Mouse (Mus musculus) small intestine, adult 2 months (tissue): ENCODE measurements at regions not wholly inside any gene's neighbourhood (a gene's known extent, or its start where the extent isn't known, plus 50 kb on each side); places are given as distances from the start of the nearest gene placed in this dataset.

Experiments used
- H3K27ac ChIP-seq: fragments of 200-500 bp; 2 replicates; pipeline ENCODE4 v1.5.1; 2012; ENCODE audit warnings: low read depth, low read length, control low read depth, inconsistent platforms; ENCODE audit not compliant: insufficient read depth
- H3K27me3 ChIP-seq: fragments of 200-500 bp; 2 replicates; pipeline ENCODE4 v1.6.1; 2012; ENCODE audit warnings: mild to moderate bottlenecking, moderate library complexity, low read length, inconsistent platforms; ENCODE audit not compliant: control insufficient read depth, insufficient read depth
- H3K36me3 ChIP-seq: fragments of 200-500 bp; 2 replicates; pipeline ENCODE4 v1.6.1; 2012; ENCODE audit warnings: mild to moderate bottlenecking, low read length, control low read depth, inconsistent platforms; ENCODE audit not compliant: control insufficient read depth, insufficient read depth
- H3K4me1 ChIP-seq: fragments of 200-500 bp; 2 replicates; pipeline ENCODE4 v1.6.1; 2012; ENCODE audit warnings: low read length, inconsistent platforms, mixed read lengths; ENCODE audit not compliant: control insufficient read depth, insufficient read depth, insufficient read length
- H3K4me3 ChIP-seq: fragments of 200-500 bp; 2 replicates; pipeline ENCODE4 v1.5.1; 2012; ENCODE audit warnings: low read depth, mild to moderate bottlenecking, control low read depth, inconsistent platforms, low read length, moderate library complexity
- CTCF ChIP-seq: fragments of 200-500 bp; IDR thresholded peaks from 2 replicates; pipeline ENCODE4 v1.5.1; 2012; ENCODE audit warnings: low read depth, mild to moderate bottlenecking, control low read depth, inconsistent platforms, low read length, moderate library complexity, mixed read lengths; ENCODE audit not compliant: insufficient replicate concordance, insufficient read length; ENCODE audit errors: extremely low read depth
- POLR2A ChIP-seq: fragments of 200-500 bp; IDR thresholded peaks from 2 replicates; pipeline ENCODE4 v1.6.1; 2012; ENCODE audit warnings: low read depth, mild to moderate bottlenecking, control low read depth, inconsistent platforms, low read length, moderate library complexity
- WGBS: fragments of 180-500 bp; shearing (Covaris S2); methylation state at CpG from one replicate; pipeline ENCODE4 v1.1.7; 2018; 5-methylcytosine and 5-hydroxymethylcytosine counted together

DNA sequence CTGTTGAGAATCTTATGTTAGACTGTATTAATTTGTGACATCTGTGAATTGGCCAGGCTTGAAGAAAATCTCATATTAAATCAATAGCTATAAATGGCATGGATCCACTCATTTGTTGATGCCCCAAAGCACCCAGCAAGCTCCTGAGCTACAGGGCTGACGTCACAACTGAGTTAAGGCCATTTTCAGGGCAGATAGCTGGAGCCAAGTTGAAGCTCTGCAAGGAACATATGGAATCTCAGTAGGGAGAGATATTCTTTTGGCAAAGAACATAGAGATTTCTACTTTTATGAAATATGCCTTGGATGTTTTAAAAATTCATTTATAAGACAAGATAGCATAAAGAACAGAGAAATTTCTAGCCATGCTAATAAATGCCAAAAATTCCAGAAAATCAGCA lies 380.0 kb upstream of the Cntn5 start:
- Histone ChIP-seq H3K27me3 (no peaks in the 10 kb centered on the region), H3K4me3 (no peak overlapping the region), H3K36me3 (no peaks in the 10 kb centered on the region), H3K4me1 (no peaks in the 10 kb centered on the region), H3K27ac (no peak overlapping the region)
- 76% methylated on average over 1 of the region's 1 CpGs for WGBS
- TF ChIP-seq POLR2A (no peak), CTCF (no peak)

DNA sequence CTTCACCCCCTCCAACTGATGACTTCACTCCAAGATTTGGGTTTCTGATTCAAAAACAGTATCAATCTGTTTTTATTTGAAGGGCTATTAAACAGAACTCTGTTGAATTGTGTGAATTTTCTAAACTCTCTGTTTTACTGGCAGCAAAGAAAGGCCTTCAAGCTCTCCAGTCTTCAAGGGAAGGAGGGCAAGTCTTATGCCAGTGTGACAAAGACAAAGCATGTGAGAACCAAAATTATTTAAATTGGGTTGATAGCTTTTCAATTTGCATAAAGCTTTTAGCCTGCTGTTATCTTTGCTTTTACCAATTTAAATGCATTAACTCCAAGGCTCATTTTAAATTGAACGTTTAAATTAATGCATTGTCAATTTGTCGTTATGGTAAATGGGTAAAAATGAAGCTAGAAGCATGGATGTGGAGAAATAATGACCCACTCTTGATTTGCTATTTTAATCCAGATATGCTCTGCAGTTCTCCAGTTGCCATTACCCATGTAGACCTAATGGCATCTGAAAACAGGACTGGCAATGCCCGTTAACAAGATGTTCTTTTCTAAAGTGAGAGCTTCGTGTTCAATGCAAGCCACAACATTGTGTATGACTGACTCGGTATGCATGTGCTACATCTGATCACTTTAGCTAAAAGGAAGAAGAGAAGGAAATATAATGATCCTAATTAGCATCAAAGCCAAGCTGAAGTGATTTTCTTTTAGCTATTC lies 375.0 kb upstream of the Cntn5 start:
- no peaks in the 10 kb centered on the region for H3K27me3 ChIP-seq
- TF ChIP-seq CTCF = no peak
- no peak for TF ChIP-seq POLR2A
- no peak overlapping the region for H3K27ac ChIP-seq
- WGBS = 83% methylated on average over 5 of the region's 5 CpGs
- H3K36me3 ChIP-seq = no peaks in the 10 kb centered on the region
- no peaks in the 10 kb centered on the region for H3K4me1 ChIP-seq
- no peak overlapping the region for H3K4me3 ChIP-seq

DNA sequence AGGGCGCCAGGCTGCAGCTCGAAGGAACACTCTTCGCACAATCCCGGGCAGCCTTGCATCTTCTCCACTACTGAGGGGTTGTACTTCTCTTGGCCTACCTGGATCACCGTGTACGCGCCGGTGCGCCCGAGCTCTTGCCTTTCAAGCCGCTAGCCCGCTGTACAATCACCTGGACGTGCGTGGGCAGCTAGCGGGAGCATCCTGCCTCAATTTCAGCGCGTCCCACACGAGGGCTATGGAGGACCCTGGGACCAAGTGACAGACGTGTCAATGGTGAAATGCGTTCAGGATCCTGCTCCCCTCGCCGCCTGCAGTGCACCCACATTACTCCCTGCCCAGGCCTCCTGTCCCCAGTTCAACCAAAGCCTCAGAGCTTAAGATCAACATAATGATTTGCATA lies 373.2 kb upstream of the Cntn5 start:
- WGBS = 89% methylated on average over 22 of the region's 22 CpGs
- H3K27me3 ChIP-seq = no peaks in the 10 kb centered on the region
- H3K27ac ChIP-seq = no peak overlapping the region
- no peaks in the 10 kb centered on the region for H3K4me1 ChIP-seq
- no peaks in the 10 kb centered on the region for H3K36me3 ChIP-seq
- TF ChIP-seq CTCF (no peak), POLR2A (no peak)
- no peak overlapping the region for H3K4me3 ChIP-seq

DNA sequence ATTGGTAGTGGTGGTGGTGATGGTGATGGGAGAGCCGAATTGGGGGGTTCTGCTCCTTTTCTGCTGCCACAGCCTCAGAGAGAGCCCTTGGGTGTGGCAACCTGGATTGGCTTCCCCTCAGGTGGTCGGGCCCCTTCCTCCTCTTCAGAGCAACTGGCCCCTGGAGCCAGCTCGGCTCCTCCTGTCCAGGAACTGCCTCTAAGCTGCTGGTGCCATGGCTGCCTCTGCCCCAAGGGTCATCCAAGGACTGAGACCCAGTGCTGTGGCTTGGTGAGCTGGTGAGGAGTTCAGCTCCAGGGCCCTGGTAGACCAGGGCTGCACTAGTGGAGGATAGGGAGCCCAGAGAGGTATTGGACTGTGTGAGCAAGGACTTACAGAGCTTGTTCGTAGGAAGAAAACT lies 372.4 kb upstream of the Cntn5 start:
- TF ChIP-seq POLR2A (no peak), CTCF (no peak)
- Histone ChIP-seq H3K36me3 (no peaks in the 10 kb centered on the region), H3K27ac (no peak overlapping the region), H3K4me1 (no peaks in the 10 kb centered on the region), H3K27me3 (no peaks in the 10 kb centered on the region), H3K4me3 (no peak overlapping the region)
- 66% methylated on average over 4 of the region's 4 CpGs for WGBS

DNA sequence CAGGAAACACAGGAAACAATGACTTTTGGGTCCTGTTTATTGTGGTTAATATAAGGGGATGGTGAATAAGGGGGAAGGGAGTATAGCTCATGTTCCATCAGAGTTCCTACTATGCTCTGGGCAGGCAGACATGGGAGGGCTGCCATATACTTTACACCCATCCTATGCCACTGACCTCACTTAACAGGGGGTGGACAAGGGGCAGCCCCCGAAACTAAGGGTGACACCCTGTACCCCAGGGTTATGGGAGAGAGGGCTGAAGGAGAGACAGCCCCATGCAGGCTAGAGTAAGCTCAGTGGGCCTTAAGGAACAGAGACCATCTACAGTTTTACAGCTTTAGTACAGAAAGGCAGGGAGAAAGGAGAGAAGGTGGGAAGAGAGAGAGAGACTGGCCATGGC lies 352.3 kb upstream of the Cntn5 start:
- no peak overlapping the region for H3K27ac ChIP-seq
- TF ChIP-seq CTCF (no peak), POLR2A (no peak)
- H3K27me3 ChIP-seq = no peaks in the 10 kb centered on the region
- WGBS = 78% methylated on average over 1 of the region's 1 CpGs
- no peak overlapping the region for H3K4me3 ChIP-seq
- no peaks in the 10 kb centered on the region for H3K4me1 ChIP-seq
- no peaks in the 10 kb centered on the region for H3K36me3 ChIP-seq

DNA sequence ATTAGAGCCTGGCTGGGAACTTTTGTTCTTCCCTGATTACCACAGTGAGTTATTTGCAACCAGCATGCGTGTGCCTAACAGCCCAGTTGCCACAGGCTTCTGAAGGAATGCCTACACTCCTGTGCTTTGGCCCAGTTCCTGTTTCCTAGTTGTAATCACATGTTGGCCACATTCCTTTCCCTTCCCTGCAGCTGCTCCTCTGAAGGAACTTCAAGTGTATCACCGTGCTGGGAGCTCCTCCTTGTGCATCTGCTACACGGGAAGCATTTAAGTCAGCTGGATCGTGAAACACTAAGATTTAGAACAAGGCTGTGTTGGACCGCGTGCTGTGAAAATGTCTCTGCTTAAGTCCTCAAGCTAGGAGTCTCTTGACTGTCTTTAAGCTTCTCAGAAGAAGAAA lies 302.3 kb upstream of the Cntn5 start:
- TF ChIP-seq POLR2A (no peak), CTCF (no peak)
- H3K27ac ChIP-seq = no peak overlapping the region
- H3K4me3 ChIP-seq = no peak overlapping the region
- 78% methylated on average over 6 of the region's 6 CpGs for WGBS
- no peaks in the 10 kb centered on the region for H3K27me3 ChIP-seq
- H3K36me3 ChIP-seq = no peaks in the 10 kb centered on the region
- H3K4me1 ChIP-seq = no peaks in the 10 kb centered on the region

DNA sequence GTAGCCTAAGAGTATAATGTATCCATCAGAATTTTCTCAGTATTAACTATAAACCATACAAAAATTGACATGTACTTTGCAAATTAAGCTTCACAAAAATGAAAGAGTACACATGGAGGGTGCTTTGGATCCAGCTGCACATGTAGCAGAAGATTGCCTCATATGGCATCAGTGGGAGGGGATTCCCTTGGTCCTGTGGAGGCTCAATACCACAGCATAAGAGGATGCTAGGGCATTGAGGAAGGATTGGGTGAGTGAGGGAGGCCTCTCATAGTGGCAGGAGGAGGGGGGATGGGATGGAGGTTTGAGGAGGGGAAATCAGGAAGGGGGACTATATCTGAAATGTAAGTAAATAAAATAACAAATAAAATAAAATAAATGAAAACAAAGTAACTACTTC lies 301.7 kb upstream of the Cntn5 start:
- Histone ChIP-seq H3K36me3 (no peaks in the 10 kb centered on the region), H3K27me3 (no peaks in the 10 kb centered on the region), H3K27ac (no peak overlapping the region), H3K4me3 (no peak overlapping the region), H3K4me1 (no peaks in the 10 kb centered on the region)
- TF ChIP-seq POLR2A = no peak
- no peak for TF ChIP-seq CTCF

DNA sequence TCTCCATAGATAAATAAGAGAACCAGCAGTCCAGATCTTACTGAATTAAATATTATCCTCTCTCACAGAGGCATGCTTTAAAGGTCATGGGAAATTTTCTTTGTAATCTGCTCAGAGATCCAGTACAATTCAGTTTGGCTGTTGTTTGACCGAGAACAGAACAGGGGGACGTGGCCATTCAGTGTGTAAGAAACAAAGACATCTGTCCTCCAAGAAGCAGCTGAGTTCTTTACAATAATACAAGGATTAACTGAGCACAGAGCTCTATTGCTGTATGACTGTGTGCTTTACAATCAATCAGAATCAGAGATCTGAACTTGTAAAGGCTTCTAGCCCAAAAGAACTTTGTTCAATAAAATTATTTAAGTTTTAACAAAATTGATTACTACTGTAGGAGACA lies 287.6 kb upstream of the Cntn5 start:
- WGBS = 77% methylated on average over 2 of the region's 2 CpGs
- no peak overlapping the region for H3K27ac ChIP-seq
- H3K27me3 ChIP-seq = no peaks in the 10 kb centered on the region
- H3K4me3 ChIP-seq = no peak overlapping the region
- no peaks in the 10 kb centered on the region for H3K4me1 ChIP-seq
- no peaks in the 10 kb centered on the region for H3K36me3 ChIP-seq
- no peak for TF ChIP-seq CTCF
